Mouse (Mus musculus) erythroblast, embryonic 14.5 days (primary cell): ENCODE results near the gene Cdkal1.

ENCODE experiments used
- GATA1 ChIP-seq: IDR thresholded peaks from 2 replicates; pipeline ENCODE4 v1.6.1; 2012; ENCODE audit warnings: low read length, inconsistent platforms, mixed read lengths
- TAL1 ChIP-seq: IDR thresholded peaks from 3 replicates; pipeline ENCODE4 v1.6.1; 2012; ENCODE audit warnings: low read length, inconsistent platforms, mixed read lengths

DNA sequence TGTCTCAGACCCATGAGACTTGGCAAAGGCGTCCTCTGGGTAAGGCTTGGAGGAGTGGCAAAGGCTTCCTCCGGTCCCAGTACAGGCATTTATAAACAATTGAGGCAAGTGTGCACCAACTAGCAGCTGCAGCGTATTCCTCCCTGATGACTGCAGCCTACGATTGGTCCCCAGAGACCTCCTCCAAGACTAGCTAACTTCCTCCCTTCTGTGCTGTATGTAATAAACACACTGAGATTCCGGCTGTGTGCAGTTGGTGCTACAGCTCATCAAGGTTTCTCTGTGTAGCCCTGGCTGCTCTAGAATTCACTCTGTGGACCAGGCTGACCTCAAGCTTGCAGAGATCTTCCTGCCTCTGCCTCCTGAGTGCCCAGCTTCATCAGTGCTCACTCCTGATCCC is 630.7 kb downstream of the Cdkal1 start:
- TF ChIP-seq GATA1, result no peak
- no peak for TF ChIP-seq TAL1
